Mouse (Mus musculus): ENCODE results near the gene Tbc1d24.

GRCm38 (mm10) chr17:24212441-24213018, 7.2 kb upstream of the Tbc1d24 start:
- TF ChIP-seq POLR2A (IDR thresholded peaks at IDR 0.05; ENCODE audit: insufficient read depth, low read depth, low read length) (no peak), CTCF (IDR thresholded peaks at IDR 0.05) (0 out of 2 replicates have a peak, but pooled peaks have one; percentile 1), EP300 (IDR thresholded peaks at IDR 0.05; ENCODE audit: insufficient read depth, low read depth, low read length) (no peak)

Measured in heart, adult 2 months (tissue).